Mouse (Mus musculus): Measurements from ENCODE around the gene Ogfrl1.
A peak's percentile ranks its signal among the peaks of the same experiment; 100 is the strongest.

GRCm38 (mm10) chr1:23382037-23382436 is 15.5 kb downstream of the Ogfrl1 start:
- TF ChIP-seq TAL1 (IDR thresholded peaks at IDR 0.05; ENCODE audit: low read length) (no peak), SIN3A (IDR thresholded peaks at IDR 0.05; ENCODE audit: low read length) (peak; percentile 57; the same call in 1 of the 2 replicates), MAFK (IDR thresholded peaks at IDR 0.05; ENCODE audit: borderline replicate concordance, low read depth, low read length) (no peak), MAZ (IDR thresholded peaks at IDR 0.05; ENCODE audit: low read depth, low read length) (no peak), CTCF (IDR thresholded peaks at IDR 0.05 in 2 of 3, conservative IDR thresholded peaks at IDR 0.05 in 1 of 3; ENCODE audit: control insufficient read depth in 1 of 3, insufficient read depth in 1 of 3, low read depth in 2 of 3, low read length in 3 of 3, poor library complexity in 1 of 3, severe bottlenecking in 1 of 3) (no peak), ZC3H11A (IDR thresholded peaks at IDR 0.05; ENCODE audit: low read depth, low read length) (no peak), EP300 (IDR thresholded peaks at IDR 0.05; ENCODE audit: low read depth in 1 of 2, low read length in 2 of 2) (no peak; a peak in 2 of 4 replicates)

Measured in MEL (cell line).